Mouse (Mus musculus) lung, adult 2 months (tissue): ENCODE results near the gene Efr3b.
"Not testable (repeated sequence)": the region's sequence is repeated elsewhere in the genome, so short reads cannot be mapped to it uniquely, and the experiment has no call there.

Experiments
- CTCF ChIP-seq: fragments of 200-500 bp; IDR thresholded peaks from 2 replicates; pipeline ENCODE4 v1.5.1; 2011; ENCODE audit warnings: mild to moderate bottlenecking, low read length, control low read depth; ENCODE audit not compliant: insufficient read depth
- POLR2A ChIP-seq: fragments of 200-500 bp; IDR thresholded peaks from 2 replicates; pipeline ENCODE4 v1.6.1; 2011; ENCODE audit warnings: low read depth, mild to moderate bottlenecking, control low read depth, low read length, borderline replicate concordance; ENCODE audit errors: extremely low read depth

- TF ChIP-seq CTCF, POLR2A: not testable (repeated sequence)
Measured at GRCm38 (mm10) chr12:3930090-3930865, 108.4 kb downstream of the Efr3b start.
